10 mouse cellular contexts compared by ENCODE assay signal in the genomic region with DNA sequence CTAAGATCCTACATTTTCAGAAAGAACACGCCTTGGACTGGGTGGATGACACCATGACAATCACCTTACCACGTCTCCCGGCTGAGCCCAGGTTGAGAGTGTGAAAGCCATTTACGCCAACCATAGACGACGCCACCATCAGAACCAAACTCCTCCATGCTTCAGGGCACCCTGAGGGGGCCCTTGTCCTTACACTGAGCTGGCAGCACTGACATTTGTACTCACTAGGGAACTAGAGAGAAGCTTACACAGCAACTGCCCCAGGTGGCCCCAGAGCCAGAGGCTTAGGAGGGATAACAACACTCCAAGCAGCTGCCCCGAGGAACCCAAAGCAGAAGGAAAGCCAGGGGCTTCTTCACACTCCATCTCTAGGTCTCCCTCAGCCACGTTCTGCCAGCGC. TPM values are rescaled to one million over a fixed set of nuclear protein-coding genes. Genes with fewer than 3 reads are reported as not detected.
DNase-seq lines count a peak whose midpoint lies in the region; ATAC-seq and TF ChIP-seq lines count a peak whose summit lies in the region.
"Had no signal": no experiment of that assay in that cellular context is flagged by ENCODE, and none has a peak within 500 bp of the region (broad histone marks: within the 10 kb centered on the region; RNA-seq: fewer than 3 reads in every experiment).

No protein-coding gene starts in this region.

- WGBS in forebrain, embryonic 10.5 days, result 66% methylated on average over 9 of the region's 9 CpGs
- WGBS in forebrain, embryonic 16.5 days, result 68% methylated on average over 9 of the region's 9 CpGs
- 71% methylated on average over 9 of the region's 9 CpGs for WGBS in hindbrain, embryonic 15.5 days

- no peak overlapping the region for H3K4me2 ChIP-seq in forebrain, embryonic 16.5 days (ENCODE audit: low read length)
- H3K4me2 ChIP-seq in hindbrain, embryonic 15.5 days, result 0 out of 2 replicates have a peak overlapping the region, but pooled peaks have one; percentile 92
- peak overlapping the region; percentile 94 for H3K4me2 ChIP-seq in myocyte (ENCODE audit: low read depth)

- no peak for ATAC-seq in forebrain, embryonic 16.5 days
- ATAC-seq in hindbrain, embryonic 15.5 days (ENCODE audit: low FRiP score, low read depth), result no peak

- H3K4me3 ChIP-seq in forebrain, embryonic 10.5 days, result 0 out of 2 replicates have a peak overlapping the region, but pooled peaks have one; percentile 74
- no peak overlapping the region for H3K4me3 ChIP-seq in forebrain, embryonic 16.5 days (replicated peaks; ENCODE audit: low read length)
- H3K4me3 ChIP-seq in left cerebral cortex, adult 2 months, result 0 out of 2 replicates have a peak overlapping the region, but pooled peaks have one; percentile 13
- no peak overlapping the region for H3K4me3 ChIP-seq in hindbrain, embryonic 15.5 days
- peak overlapping the region; percentile 84 for H3K4me3 ChIP-seq in myocyte

- H3K9ac ChIP-seq in forebrain, embryonic 16.5 days (replicated peaks; ENCODE audit: low read depth, low read length), result no peak overlapping the region
- no peak overlapping the region for H3K9ac ChIP-seq in hindbrain, embryonic 15.5 days

- TF ChIP-seq CTCF in left cerebral cortex, adult 2 months (IDR thresholded peaks at IDR 0.05), result no peak

- H3K27ac ChIP-seq in forebrain, embryonic 10.5 days, result no peak overlapping the region
- no peak overlapping the region for H3K27ac ChIP-seq in forebrain, embryonic 16.5 days (ENCODE audit: low read length)
- H3K27ac ChIP-seq in left cerebral cortex, adult 2 months, result no peak overlapping the region
- no peak overlapping the region for H3K27ac ChIP-seq in hindbrain, embryonic 15.5 days (replicated peaks)
- H3K27ac ChIP-seq: macrophage had no signal

- H3K9me3 ChIP-seq in forebrain, embryonic 10.5 days, result no peaks in the 10 kb centered on the region
- H3K9me3 ChIP-seq in forebrain, embryonic 16.5 days (ENCODE audit: control insufficient read depth, low read length), result no peaks in the 10 kb centered on the region
- no peaks in the 10 kb centered on the region for H3K9me3 ChIP-seq in hindbrain, embryonic 15.5 days

- H3K27me3 ChIP-seq in forebrain, embryonic 10.5 days (ENCODE audit: poor library complexity, severe bottlenecking), result peaks cover 17% of the 10 kb centered on the region
- H3K27me3 ChIP-seq in forebrain, embryonic 16.5 days (replicated peaks; ENCODE audit: control insufficient read depth, insufficient read depth, low read length), result no peaks in the 10 kb centered on the region
- H3K27me3 ChIP-seq in hindbrain, embryonic 15.5 days, result no peaks in the 10 kb centered on the region
- no peaks in the 10 kb centered on the region for H3K27me3 ChIP-seq in myocyte (ENCODE audit: control insufficient read depth, insufficient read depth, insufficient read length)

- TF ChIP-seq POLR2A in myocyte (IDR thresholded peaks at IDR 0.05; ENCODE audit: insufficient read length, low read depth), result no peak

- no peak overlapping the region for H3ac ChIP-seq in myocyte (ENCODE audit: control insufficient read depth, insufficient read length)

- H3K79me2 ChIP-seq in myocyte (ENCODE audit: control insufficient read depth, insufficient read depth), result peaks cover 51% of the 10 kb centered on the region

- peaks cover 52% of the 10 kb centered on the region for H3K36me3 ChIP-seq in forebrain, embryonic 10.5 days (replicated peaks)
- peaks cover 6% of the 10 kb centered on the region; the same call in 1 of the 2 replicates for H3K36me3 ChIP-seq in forebrain, embryonic 16.5 days (ENCODE audit: control insufficient read depth, insufficient read depth)
- peaks cover 15% of the 10 kb centered on the region for H3K36me3 ChIP-seq in hindbrain, embryonic 15.5 days
- H3K36me3 ChIP-seq in myocyte (ENCODE audit: control insufficient read depth, insufficient read depth), result no peaks in the 10 kb centered on the region

- DNase-seq in forebrain, embryonic 10.5 days (ENCODE audit: extremely low spot score, low spot score), result no peak
- no peak for DNase-seq in left cerebral cortex, adult 2 months (ENCODE audit: extremely low spot score in 1 of 2, low spot score in 2 of 2)
- no peak for DNase-seq in left cerebral cortex, adult 8-10 months (ENCODE audit: low spot score in 2 of 2)
- no peak for DNase-seq in layer of hippocampus, adult 9-10 months (ENCODE audit: low spot score)
- DNase-seq in spleen, postnatal 14 days (ENCODE audit: low spot score in 2 of 2), result no peak
- DNase-seq: cerebellum, adult 11 months had no signal

- intact Hi-C loops in left cerebral cortex, adult 2 months (cut with DNase I), result no loop called here

- peaks cover 57% of the 10 kb centered on the region for H3K4me1 ChIP-seq in forebrain, embryonic 10.5 days
- peaks cover 37% of the 10 kb centered on the region for H3K4me1 ChIP-seq in forebrain, embryonic 16.5 days (replicated peaks; ENCODE audit: control insufficient read depth, insufficient read depth, low read length)
- peaks cover 47% of the 10 kb centered on the region for H3K4me1 ChIP-seq in hindbrain, embryonic 15.5 days (replicated peaks)

TF ChIP-seq in myocyte, 11 proteins besides CTCF, POLR2A, EP300 and RAD21:
- TF ChIP-seq SRF (IDR thresholded peaks at IDR 0.05; ENCODE audit: control insufficient read depth, insufficient read length, low read depth) (no peak), REST (IDR thresholded peaks at IDR 0.05; ENCODE audit: insufficient read depth, insufficient read length) (no peak), E2F4 (IDR thresholded peaks at IDR 0.05; ENCODE audit: insufficient read depth) (no peak), MYOG (IDR thresholded peaks at IDR 0.05; ENCODE audit: control insufficient read depth in 1 of 3, insufficient read depth in 1 of 3, insufficient read length in 2 of 3, low read depth in 2 of 3) (no peak), CEBPB (IDR thresholded peaks at IDR 0.05; ENCODE audit: insufficient read depth, poor library complexity, severe bottlenecking) (no peak), TCF12 (IDR thresholded peaks at IDR 0.05; ENCODE audit: insufficient read depth, poor library complexity, severe bottlenecking) (no peak), POLR2AphosphoS2 (IDR thresholded peaks at IDR 0.05; ENCODE audit: insufficient read length, low read depth) (no peak), TCF3 (IDR thresholded peaks at IDR 0.05; ENCODE audit: insufficient read length, low read depth) (no peak), USF1 (IDR thresholded peaks at IDR 0.05; ENCODE audit: low read depth) (no peak)

RNA-seq across cellular contexts. Expression of a gene that starts 3.1 kb away (rescaled TPM):
- 9.4 and 11.9 TPM in 2 replicates for polyA plus RNA-seq in forebrain, embryonic 10.5 days (2016; fragmentation: Nextera tagmentation; extraction: Ambion mirVana)
- polyA plus RNA-seq in forebrain, embryonic 16.5 days (2015; fragmentation: Nextera tagmentation; extraction: Ambion mirVana), result 11.2 and 16.1 TPM in 2 replicates
- 10 to 100 TPM; 52.7 to 57.4 TPM for total RNA-seq in left cerebral cortex, adult 2 months (2021)
- 10 to 100 TPM; 39.7 to 46.1 (median 41.2) TPM for total RNA-seq in left cerebral cortex, adult 8-10 months (2022)
- 10.6 and 13.1 TPM in 2 replicates for polyA plus RNA-seq in hindbrain, embryonic 15.5 days (2015; fragmentation: Nextera tagmentation; extraction: Ambion mirVana)
- 32.4 TPM for polyA plus RNA-seq in myocyte (2012; fragmentation: generic; extraction: Trizol)

RNA-seq across cellular contexts. Expression of a gene that starts 23.9 kb away (rescaled TPM):
- polyA plus RNA-seq in forebrain, embryonic 10.5 days (2016; fragmentation: Nextera tagmentation; extraction: Ambion mirVana), result 19.9 and 21.7 TPM in 2 replicates
- polyA plus RNA-seq in forebrain, embryonic 16.5 days (2015; fragmentation: Nextera tagmentation; extraction: Ambion mirVana), result 138 and 168 TPM in 2 replicates
- 100 to 1,000 TPM; 271 to 291 TPM for total RNA-seq in left cerebral cortex, adult 2 months (2021)
- 100 to 1,000 TPM; 212 to 229 (median 221) TPM for total RNA-seq in left cerebral cortex, adult 8-10 months (2022)
- 130 and 136 TPM in 2 replicates for polyA plus RNA-seq in hindbrain, embryonic 15.5 days (2015; fragmentation: Nextera tagmentation; extraction: Ambion mirVana)
- polyA plus RNA-seq in myocyte (2012; fragmentation: generic; extraction: Trizol), result 80.8 TPM

RNA-seq across cellular contexts. Expression of a gene that starts 35.9 kb away (rescaled TPM):
- polyA plus RNA-seq in forebrain, embryonic 10.5 days (2016; fragmentation: Nextera tagmentation; extraction: Ambion mirVana), result 0.29 TPM in 1 of 2 replicates, not detected in the other
- polyA plus RNA-seq in forebrain, embryonic 16.5 days (2015; fragmentation: Nextera tagmentation; extraction: Ambion mirVana), result 0.56 TPM in 1 of 2 replicates, not detected in the other
- total RNA-seq in left cerebral cortex, adult 2 months (2021), result not detected
- not detected for total RNA-seq in left cerebral cortex, adult 8-10 months (2022)
- not detected in 2 replicates for polyA plus RNA-seq in hindbrain, embryonic 15.5 days (2015; fragmentation: Nextera tagmentation; extraction: Ambion mirVana)
- polyA plus RNA-seq in myocyte (2012; fragmentation: generic; extraction: Trizol), result 0.10 TPM
- polyA plus RNA-seq: macrophage had no signal

RNA-seq across cellular contexts. Expression of a gene that starts 36.0 kb away (rescaled TPM):
- 59.8 and 62.0 TPM in 2 replicates for polyA plus RNA-seq in forebrain, embryonic 10.5 days (2016; fragmentation: Nextera tagmentation; extraction: Ambion mirVana)
- polyA plus RNA-seq in forebrain, embryonic 16.5 days (2015; fragmentation: Nextera tagmentation; extraction: Ambion mirVana), result 74.5 and 78.4 TPM in 2 replicates
- total RNA-seq in left cerebral cortex, adult 2 months (2021), result 10 to 100 TPM; 40.3 to 45.8 TPM
- 10 to 100 TPM; 35.1 to 44.7 (median 40.9) TPM for total RNA-seq in left cerebral cortex, adult 8-10 months (2022)
- polyA plus RNA-seq in hindbrain, embryonic 15.5 days (2015; fragmentation: Nextera tagmentation; extraction: Ambion mirVana), result 64.7 and 65.6 TPM in 2 replicates
- 12.6 TPM for polyA plus RNA-seq in myocyte (2012; fragmentation: generic; extraction: Trizol)

RNA-seq across cellular contexts. Expression of a gene that starts 56.0 kb away (rescaled TPM):
- 27.3 and 28.5 TPM in 2 replicates for polyA plus RNA-seq in forebrain, embryonic 10.5 days (2016; fragmentation: Nextera tagmentation; extraction: Ambion mirVana)
- 17.6 and 25.5 TPM in 2 replicates for polyA plus RNA-seq in forebrain, embryonic 16.5 days (2015; fragmentation: Nextera tagmentation; extraction: Ambion mirVana)
- total RNA-seq in left cerebral cortex, adult 2 months (2021), result 10 to 100 TPM; 84.4 to 90.2 TPM
- 10 to 100 TPM; 77.3 to 95.7 (median 87.1) TPM for total RNA-seq in left cerebral cortex, adult 8-10 months (2022)
- 19.4 and 24.8 TPM in 2 replicates for polyA plus RNA-seq in hindbrain, embryonic 15.5 days (2015; fragmentation: Nextera tagmentation; extraction: Ambion mirVana)
- 102 TPM for polyA plus RNA-seq in myocyte (2012; fragmentation: generic; extraction: Trizol)

Comparison
In these comparisons a context has a peak if more than half of its experiments do, and no peak if none do; other contexts are left out.
1. H3K4me3 ChIP-seq: peak in forebrain, embryonic 10.5 days (single experiment), left cerebral cortex, adult 2 months (single experiment) and myocyte (single experiment); none in forebrain, embryonic 16.5 days (single experiment) and hindbrain, embryonic 15.5 days (single experiment).